Mouse (Mus musculus): ENCODE measurements at regions not wholly inside any gene's neighbourhood (a gene's known extent, or its start where the extent isn't known, plus 50 kb on each side); places are given as distances from the start of the nearest gene placed in this dataset.

DNA sequence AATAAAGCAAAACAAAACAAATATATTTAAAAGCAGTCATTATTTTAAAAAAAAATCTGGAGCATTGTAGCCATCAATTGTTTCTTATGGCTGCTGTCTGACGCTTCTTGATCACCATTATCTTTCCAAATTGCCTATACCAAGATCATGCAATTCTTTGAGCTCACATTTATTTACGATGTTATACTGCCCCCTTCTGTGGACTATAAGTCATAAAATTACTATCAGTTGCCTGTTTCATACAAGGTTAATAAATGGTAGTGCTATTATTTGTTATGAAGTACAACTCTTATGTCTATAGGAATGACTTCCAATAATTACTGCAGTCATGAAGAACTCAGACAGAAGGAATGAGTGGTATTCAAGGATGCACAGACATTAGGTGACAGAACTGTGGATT is 57.3 kb upstream of the Eda2r start:
- DNase-seq = no peak

DNA sequence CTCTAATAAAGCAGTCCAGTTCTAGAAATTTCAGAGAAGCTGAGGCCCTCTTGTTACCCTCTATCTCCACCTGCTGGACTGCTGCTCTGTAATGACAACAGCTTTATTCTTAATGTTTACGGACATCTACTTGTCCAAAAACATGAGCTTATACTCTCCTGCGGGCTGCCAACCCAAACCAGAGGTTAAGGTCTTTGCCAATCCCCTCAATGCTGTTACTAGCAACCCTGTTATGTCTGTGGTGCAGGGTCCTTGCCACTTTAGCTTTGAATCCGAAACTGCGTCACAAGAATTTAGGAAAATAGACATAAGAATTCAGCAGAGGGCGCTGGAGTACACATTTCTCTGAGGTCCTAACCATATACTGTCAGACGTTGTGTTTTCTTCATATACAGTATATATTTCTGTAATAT is 54.4 kb upstream of the Eda2r start:
- peak; percentile 17 for DNase-seq
